Mouse (Mus musculus): ENCODE data around the gene Tmed9. TPM values are rescaled to one million over a fixed set of nuclear protein-coding genes. Genes with fewer than 3 reads are reported as not detected.
"Not testable (repeated sequence)": the region's sequence is repeated elsewhere in the genome, so short reads cannot be mapped to it uniquely, and the experiment has no call there.

The Tmed9 gene
- polyA plus RNA-seq, 1 experiment from 2014 or later, result 136 TPM

DNA sequence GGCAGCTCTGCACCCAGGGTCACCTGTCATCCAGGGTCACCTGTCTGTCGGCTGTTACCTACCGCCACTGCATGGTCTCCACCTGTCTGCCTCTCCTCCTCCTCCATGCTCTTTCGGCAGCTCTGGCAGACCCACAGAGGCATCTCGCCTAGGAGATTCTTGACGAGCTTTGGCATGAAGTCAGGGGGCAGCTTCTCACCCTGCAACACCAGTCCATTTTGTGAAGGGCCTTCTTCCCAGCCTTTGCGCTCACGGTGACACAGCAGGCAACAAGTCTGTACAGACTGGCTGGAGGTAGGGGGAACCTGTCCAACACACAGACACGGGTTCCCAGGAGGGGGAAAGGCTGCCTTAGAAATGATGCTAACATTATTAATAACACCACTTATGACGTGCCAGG is 17.6 kb upstream of the Tmed9 start:
- no peak overlapping the region for H3K4me3 ChIP-seq (ENCODE audit: low read depth, low read length)
- TF ChIP-seq EP300 (optimal IDR thresholded peaks at IDR 0.05) (no peak), CTCF (IDR thresholded peaks at IDR 0.05; ENCODE audit: low read depth) (no peak)
- peaks cover 21% of the 10 kb centered on the region; the same call in 1 of the 2 replicates for H3K36me3 ChIP-seq (ENCODE audit: control insufficient read depth, insufficient read depth, low read length)
- WGBS, result 84% methylated on average over 9 of the region's 9 CpGs
- no peak overlapping the region for H3K9ac ChIP-seq (ENCODE audit: low read length)
- DNase-seq (ENCODE audit: low spot score), result no peak
- H3K4me2 ChIP-seq (replicated peaks; ENCODE audit: low read depth), result no peak overlapping the region
- H3K4me1 ChIP-seq (replicated peaks; ENCODE audit: control insufficient read depth, insufficient read depth), result no peaks in the 10 kb centered on the region
- H3K27ac ChIP-seq (replicated peaks), result no peak overlapping the region
- no peaks in the 10 kb centered on the region for H3K27me3 ChIP-seq (ENCODE audit: control insufficient read depth, insufficient read depth, low read length)
- ATAC-seq (ENCODE audit: low FRiP score, low TSS enrichment), result no peak
- H3K9me3 ChIP-seq (ENCODE audit: control insufficient read depth, low read length), result no peaks in the 10 kb centered on the region

DNA sequence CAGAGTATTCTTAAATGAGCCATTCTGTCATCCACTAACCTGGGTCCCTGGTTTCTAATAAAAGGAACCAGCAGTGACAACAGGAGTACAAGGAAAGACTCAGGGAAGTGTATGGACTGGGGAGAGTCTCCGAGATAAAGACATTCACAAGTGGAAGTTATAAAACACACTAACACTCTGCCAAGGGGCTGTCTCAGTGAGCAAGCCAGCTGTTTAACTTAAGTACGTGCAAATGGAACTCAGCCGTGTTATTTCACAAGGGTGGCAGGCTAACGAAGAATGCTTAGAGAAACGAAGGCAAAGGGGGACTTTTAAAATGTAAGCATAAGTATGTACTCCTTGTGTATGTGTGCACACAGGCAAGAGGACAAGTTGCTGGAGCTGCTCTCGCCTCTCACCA is 16.0 kb upstream of the Tmed9 start:
- no peaks in the 10 kb centered on the region for H3K4me1 ChIP-seq (replicated peaks; ENCODE audit: control insufficient read depth, insufficient read depth)
- no peak for ATAC-seq (ENCODE audit: low FRiP score, low TSS enrichment)
- H3K27ac ChIP-seq (replicated peaks), result no peak overlapping the region
- H3K4me3 ChIP-seq (ENCODE audit: low read depth, low read length), result no peak overlapping the region
- no peaks in the 10 kb centered on the region for H3K27me3 ChIP-seq (ENCODE audit: control insufficient read depth, insufficient read depth, low read length)
- no peak for DNase-seq (ENCODE audit: low spot score)
- 72% methylated on average over 6 of the region's 6 CpGs for WGBS
- no peak overlapping the region for H3K9ac ChIP-seq (ENCODE audit: low read length)
- H3K9me3 ChIP-seq (ENCODE audit: control insufficient read depth, low read length), result no peaks in the 10 kb centered on the region
- TF ChIP-seq CTCF (IDR thresholded peaks at IDR 0.05; ENCODE audit: low read depth) (no peak), EP300 (optimal IDR thresholded peaks at IDR 0.05) (no peak)
- peaks cover 19% of the 10 kb centered on the region; the same call in 1 of the 2 replicates for H3K36me3 ChIP-seq (ENCODE audit: control insufficient read depth, insufficient read depth, low read length)
- H3K4me2 ChIP-seq (replicated peaks; ENCODE audit: low read depth), result no peak overlapping the region

DNA sequence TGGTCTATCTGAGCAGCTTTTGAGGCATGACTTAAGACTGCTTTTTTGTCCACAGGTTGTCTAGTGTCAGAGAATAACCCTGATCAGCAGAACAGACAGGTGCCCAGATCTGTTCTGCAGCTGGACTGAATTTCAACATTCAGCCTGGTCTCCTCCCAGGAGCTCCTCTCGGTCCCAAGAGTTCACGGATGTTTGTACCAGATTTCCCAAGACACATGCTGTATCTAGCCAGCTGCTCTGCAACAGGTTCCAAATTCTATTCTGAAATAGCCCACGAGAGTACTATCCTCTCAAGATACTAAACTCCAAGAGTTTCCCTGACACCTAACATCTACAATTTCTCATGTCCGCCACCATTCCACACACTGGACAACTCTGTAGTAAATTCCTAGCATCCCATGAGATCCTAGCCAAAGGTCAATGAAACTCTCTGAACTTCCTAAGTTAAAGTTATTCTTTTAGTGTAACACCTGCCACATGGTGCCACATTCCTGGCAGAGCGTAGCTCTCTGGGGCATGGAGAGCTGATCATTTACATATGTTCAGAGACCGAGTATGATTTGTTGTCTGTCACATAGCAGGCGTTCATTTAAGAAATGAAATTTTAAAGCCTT is 10.2 kb upstream of the Tmed9 start:
- Histone ChIP-seq H3K9me3 (ENCODE audit: control insufficient read depth, low read length) (no peaks in the 10 kb centered on the region), H3K4me2 (replicated peaks; ENCODE audit: low read depth) (no peak overlapping the region), H3K27me3 (ENCODE audit: control insufficient read depth, insufficient read depth, low read length) (no peaks in the 10 kb centered on the region), H3K4me1 (replicated peaks; ENCODE audit: control insufficient read depth, insufficient read depth) (no peaks in the 10 kb centered on the region), H3K4me3 (ENCODE audit: low read depth, low read length) (no peak overlapping the region), H3K27ac (replicated peaks) (no peak overlapping the region), H3K36me3 (ENCODE audit: control insufficient read depth, insufficient read depth, low read length) (no peaks in the 10 kb centered on the region; the same call in 1 of the 2 replicates), H3K9ac (ENCODE audit: low read length) (no peak overlapping the region)
- ATAC-seq (ENCODE audit: low FRiP score, low TSS enrichment) (no peak), DNase-seq (ENCODE audit: low spot score) (no peak)
- 75% methylated on average over 7 of the region's 7 CpGs for WGBS
- TF ChIP-seq CTCF (IDR thresholded peaks at IDR 0.05; ENCODE audit: low read depth) (no peak), EP300 (optimal IDR thresholded peaks at IDR 0.05) (no peak)

DNA sequence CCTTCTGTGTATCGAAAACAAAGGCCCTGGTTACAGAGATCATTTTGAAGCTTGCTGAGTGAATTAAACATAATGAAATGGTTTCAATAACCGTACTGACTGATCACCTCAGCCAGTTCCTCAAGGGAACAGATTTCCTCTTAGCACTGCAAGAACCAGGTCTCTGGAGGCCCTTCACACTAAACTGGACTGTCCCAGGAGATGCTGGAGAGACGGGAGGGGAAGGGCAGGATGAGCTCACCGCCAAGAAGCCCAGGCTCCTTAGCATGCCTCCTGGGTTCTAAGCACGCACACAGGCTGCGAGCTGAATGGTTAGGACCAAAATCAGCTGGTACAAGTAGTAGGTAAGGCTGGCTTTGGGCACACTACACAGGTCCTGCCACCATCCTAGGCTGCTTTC is 6.5 kb upstream of the Tmed9 start:
- WGBS, result 81% methylated on average over 6 of the region's 6 CpGs
- no peak overlapping the region for H3K27ac ChIP-seq (replicated peaks)

DNA sequence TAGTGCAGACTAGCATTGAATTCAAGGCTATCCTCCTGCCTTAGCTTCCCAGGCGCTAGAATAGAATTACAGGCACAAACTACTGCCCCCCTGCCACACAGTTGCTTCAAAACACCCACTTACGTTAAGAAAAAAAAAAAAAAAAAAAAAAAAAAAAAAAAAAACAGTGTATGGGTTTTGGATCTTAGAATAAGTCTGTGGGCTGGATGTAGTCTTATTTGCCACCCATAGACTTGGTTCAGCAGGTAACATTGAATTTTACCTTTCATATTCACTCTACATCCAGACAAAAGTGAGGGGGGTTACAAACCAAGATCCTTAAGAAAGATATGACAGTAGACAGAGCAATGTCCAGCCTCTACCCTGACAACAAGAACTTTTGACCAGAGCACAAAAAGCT is 5.6 kb upstream of the Tmed9 start:
- ATAC-seq (ENCODE audit: low FRiP score, low TSS enrichment), result no peak
- DNase-seq (ENCODE audit: low spot score), result no peak
- H3K9me3 ChIP-seq (ENCODE audit: control insufficient read depth, low read length), result no peaks in the 10 kb centered on the region
- no peaks in the 10 kb centered on the region; the same call in 1 of the 2 replicates for H3K36me3 ChIP-seq (ENCODE audit: control insufficient read depth, insufficient read depth, low read length)
- peaks cover 4% of the 10 kb centered on the region; the same call in 1 of the 2 replicates for H3K4me1 ChIP-seq (replicated peaks; ENCODE audit: control insufficient read depth, insufficient read depth)
- TF ChIP-seq CTCF (IDR thresholded peaks at IDR 0.05; ENCODE audit: low read depth) (no peak), EP300 (optimal IDR thresholded peaks at IDR 0.05) (no peak)
- H3K9ac ChIP-seq (ENCODE audit: low read length), result no peak overlapping the region
- no peak overlapping the region for H3K4me3 ChIP-seq (ENCODE audit: low read depth, low read length)
- no peaks in the 10 kb centered on the region for H3K27me3 ChIP-seq (ENCODE audit: control insufficient read depth, insufficient read depth, low read length)
- 86% methylated on average over 2 of the region's 2 CpGs for WGBS
- no peak overlapping the region for H3K4me2 ChIP-seq (replicated peaks; ENCODE audit: low read depth)
- H3K27ac ChIP-seq (replicated peaks), result no peak overlapping the region

More for the DNA sequence above, 6.5 kb upstream of the Tmed9 start:
- Histone ChIP-seq H3K4me1 (replicated peaks; ENCODE audit: control insufficient read depth, insufficient read depth) (peaks cover 4% of the 10 kb centered on the region; the same call in 1 of the 2 replicates), H3K27me3 (ENCODE audit: control insufficient read depth, insufficient read depth, low read length) (no peaks in the 10 kb centered on the region), H3K4me3 (ENCODE audit: low read depth, low read length) (no peak overlapping the region), H3K4me2 (replicated peaks; ENCODE audit: low read depth) (no peak overlapping the region), H3K9ac (ENCODE audit: low read length) (no peak overlapping the region), H3K36me3 (ENCODE audit: control insufficient read depth, insufficient read depth, low read length) (no peaks in the 10 kb centered on the region; the same call in 1 of the 2 replicates), H3K9me3 (ENCODE audit: control insufficient read depth, low read length) (no peaks in the 10 kb centered on the region)
- no peak for ATAC-seq (ENCODE audit: low FRiP score, low TSS enrichment)
- no peak for DNase-seq (ENCODE audit: low spot score)
- TF ChIP-seq EP300 (optimal IDR thresholded peaks at IDR 0.05), result no peak
- no peak for TF ChIP-seq CTCF (IDR thresholded peaks at IDR 0.05; ENCODE audit: low read depth)

DNA sequence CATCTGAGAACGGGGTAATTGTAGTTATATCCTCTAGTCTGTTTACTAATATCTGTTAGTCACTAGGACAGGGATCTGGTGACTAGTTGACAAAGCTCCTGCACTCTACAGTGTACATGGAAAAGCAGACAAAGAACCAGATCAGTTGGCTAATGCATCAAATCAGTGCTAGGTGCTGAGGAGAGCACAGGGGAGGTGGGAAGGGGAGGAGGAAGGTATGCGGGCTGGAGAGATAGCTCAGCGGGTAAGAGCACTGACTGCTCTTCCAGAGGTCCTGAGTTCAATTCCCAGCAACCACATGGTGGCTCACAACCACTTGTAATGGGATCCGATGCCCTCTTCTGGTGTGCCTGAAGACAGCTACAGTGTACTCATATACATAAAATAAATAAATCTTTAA is 5.0 kb upstream of the Tmed9 start:
- H3K4me2 ChIP-seq (replicated peaks; ENCODE audit: low read depth); DNase-seq (ENCODE audit: low spot score); H3K4me1 ChIP-seq (replicated peaks; ENCODE audit: control insufficient read depth, insufficient read depth); H3K27me3 ChIP-seq (ENCODE audit: control insufficient read depth, insufficient read depth, low read length); H3K27ac ChIP-seq (replicated peaks); H3K4me3 ChIP-seq (ENCODE audit: low read depth, low read length); ATAC-seq (ENCODE audit: low FRiP score, low TSS enrichment); H3K36me3 ChIP-seq (ENCODE audit: control insufficient read depth, insufficient read depth, low read length); H3K9me3 ChIP-seq (ENCODE audit: control insufficient read depth, low read length); H3K9ac ChIP-seq (ENCODE audit: low read length): not testable (repeated sequence)
- 82% methylated on average over 4 of the region's 4 CpGs for WGBS
